Mouse (Mus musculus) CH12.LX (cell line): ENCODE data around the gene Syt12. TPM values are rescaled to one million over a fixed set of nuclear protein-coding genes. Genes with fewer than 3 reads are reported as not detected.
A peak's percentile ranks its signal among the peaks of the same experiment; 100 is the strongest.

Source experiments
- DNase-seq: peaks from one replicate; pipeline ENCODE4 v3.0.0-alpha.2; 2013; ENCODE audit errors: extremely low read depth
- H3K27ac ChIP-seq: 2 replicates; pipeline ENCODE4 v1.5.1; 2012; ENCODE audit warnings: low read depth, mild to moderate bottlenecking, control low read depth, moderate library complexity; ENCODE audit not compliant: insufficient read depth
- H3K27me3 ChIP-seq: replicated peaks from 2 replicates; pipeline ENCODE3; 2012; ENCODE audit warnings: inconsistent platforms
- H3K36me3 ChIP-seq, 2 experiments: replicated peaks in 1 of 2; 2 replicates each; pipeline versions ENCODE3 to v1.6.1; 2012; ENCODE audit warnings: inconsistent platforms in 1 of 2, low read length in 1 of 2, mild to moderate bottlenecking in 1 of 2, mixed read lengths in 1 of 2, moderate library complexity in 1 of 2; ENCODE audit not compliant: control insufficient read depth in 1 of 2, insufficient read depth in 1 of 2
- H3K4me1 ChIP-seq, 2 experiments: 2 replicates each; pipeline ENCODE4 v1.6.1; 2012; ENCODE audit warnings: inconsistent platforms in 1 of 2, moderate library complexity in 1 of 2; ENCODE audit not compliant: insufficient read depth in 2 of 2, control insufficient read depth in 1 of 2
- H3K4me2 ChIP-seq: 2 replicates; pipeline ENCODE4 v1.6.1; 2012; ENCODE audit warnings: low read depth, mild to moderate bottlenecking, control low read depth; ENCODE audit not compliant: poor library complexity, insufficient read depth, severe bottlenecking
- H3K4me3 ChIP-seq, 3 experiments: fragments of 150-350 bp in 1 of 3; sonication (generic) in 1 of 3; replicated peaks in 1 of 3; 2 replicates each; pipeline versions ENCODE3 to v1.5.1; 2011 to 2012; ENCODE audit warnings: low read depth in 2 of 3, low read length in 2 of 3, mild to moderate bottlenecking in 2 of 3, moderate library complexity in 2 of 3, control low read depth in 1 of 3, improper control_type of control experiment in 1 of 3, inconsistent platforms in 1 of 3, mixed read lengths in 1 of 3; ENCODE audit not compliant: poor library complexity in 1 of 3
- H3K79me2 ChIP-seq: replicated peaks from 2 replicates; pipeline ENCODE4 v1.6.1; 2012; ENCODE audit warnings: mild to moderate bottlenecking, moderate library complexity; ENCODE audit not compliant: control insufficient read depth, poor library complexity, insufficient read depth, severe bottlenecking; ENCODE audit errors: extremely low read depth
- H3K9ac ChIP-seq: 2 replicates; pipeline ENCODE4 v1.6.1; 2012; ENCODE audit warnings: low read depth, mild to moderate bottlenecking, control low read depth, moderate library complexity; ENCODE audit not compliant: insufficient read depth
- H3K9me3 ChIP-seq: replicated peaks from 2 replicates; pipeline ENCODE3; 2012; ENCODE audit warnings: low read length, inconsistent platforms, mixed read lengths
- BHLHE40 ChIP-seq: IDR thresholded peaks from 2 replicates; pipeline ENCODE4 v1.6.1; 2011; ENCODE audit warnings: mild to moderate bottlenecking, low read depth, low read length, improper control_type of control experiment
- CHD1 ChIP-seq: IDR thresholded peaks from 2 replicates; pipeline ENCODE4 v1.6.1; 2012; ENCODE audit warnings: low read depth, low read length, improper control_type of control experiment, inconsistent platforms
- CHD2 ChIP-seq: IDR thresholded peaks from 2 replicates; pipeline ENCODE4 v1.6.1; 2011; ENCODE audit warnings: low read length, improper control_type of control experiment
- CTCF ChIP-seq, 2 experiments: IDR thresholded peaks in 1 of 2; conservative IDR thresholded peaks in 1 of 2; 2 replicates each; pipeline ENCODE4 v1.5.1; 2011 to 2012; ENCODE audit warnings: low read depth in 2 of 2, low read length in 2 of 2, improper control_type of control experiment in 1 of 2, inconsistent platforms in 1 of 2, mild to moderate bottlenecking in 1 of 2, moderate library complexity in 1 of 2
- E2F4 ChIP-seq: IDR thresholded peaks from 2 replicates; pipeline ENCODE4 v1.6.1; 2011; ENCODE audit warnings: low read depth, low read length, improper control_type of control experiment; ENCODE audit not compliant: insufficient replicate concordance
- GABPA ChIP-seq: IDR thresholded peaks from 2 replicates; pipeline ENCODE4 v1.6.1; 2012; ENCODE audit warnings: low read depth, low read length, improper control_type of control experiment, inconsistent platforms; ENCODE audit not compliant: insufficient replicate concordance
- IRF4 ChIP-seq: IDR thresholded peaks from 2 replicates; pipeline ENCODE4 v1.6.1; 2014; ENCODE audit warnings: low read depth, mild to moderate bottlenecking, inconsistent platforms, low read length, improper control_type of control experiment
- MAFK ChIP-seq: IDR thresholded peaks from 2 replicates; pipeline ENCODE4 v1.6.1; 2011; ENCODE audit warnings: low read length, improper control_type of control experiment; ENCODE audit not compliant: insufficient replicate concordance
- MAZ ChIP-seq: IDR thresholded peaks from 2 replicates; pipeline ENCODE4 v1.6.1; 2012; ENCODE audit warnings: low read depth, mild to moderate bottlenecking, inconsistent platforms, low read length, improper control_type of control experiment, moderate library complexity
- MXI1 ChIP-seq: IDR thresholded peaks from 2 replicates; pipeline ENCODE4 v1.6.1; 2011; ENCODE audit warnings: mild to moderate bottlenecking, low read depth, low read length, improper control_type of control experiment
- PAX5 ChIP-seq: IDR thresholded peaks from 2 replicates; pipeline ENCODE4 v1.6.1; 2012; ENCODE audit warnings: low read length, inconsistent platforms, mixed read lengths
- SIN3A ChIP-seq: IDR thresholded peaks from 2 replicates; pipeline ENCODE4 v1.6.1; 2012; ENCODE audit warnings: low read length, improper control_type of control experiment, inconsistent platforms
- TCF12 ChIP-seq: IDR thresholded peaks from 2 replicates; pipeline ENCODE4 v1.6.1; 2014; ENCODE audit warnings: low read depth, mild to moderate bottlenecking, inconsistent platforms, low read length, improper control_type of control experiment
- UBTF ChIP-seq: IDR thresholded peaks from 2 replicates; pipeline ENCODE4 v1.6.1; 2012; ENCODE audit warnings: low read depth, mild to moderate bottlenecking, inconsistent platforms, low read length, improper control_type of control experiment, moderate library complexity
- USF1 ChIP-seq: IDR thresholded peaks from 2 replicates; pipeline ENCODE4 v1.6.1; 2014; ENCODE audit warnings: low read depth, mild to moderate bottlenecking, inconsistent platforms, low read length, improper control_type of control experiment
- ZKSCAN1 ChIP-seq: IDR thresholded peaks from 2 replicates; pipeline ENCODE4 v1.6.1; 2012; ENCODE audit warnings: low read depth, inconsistent platforms, low read length, improper control_type of control experiment, borderline replicate concordance
- ZNF384 ChIP-seq: IDR thresholded peaks from 2 replicates; pipeline ENCODE4 v1.6.1; 2012; ENCODE audit warnings: low read depth, low read length, improper control_type of control experiment, inconsistent platforms
- dilution Hi-C: fragments of 300-500 bp; cut with MboI; formaldehyde crosslinking; loops from 2 replicates; pipeline ENCODE4 v1.14.3; 2020; ENCODE audit warnings: low sequenced_read_pairs; ENCODE audit not compliant: extremely low pct_unique_long_range_greater_than_20kb, extremely low pct_ligation_motif_present
- in situ Hi-C: fragments of 300-500 bp; cut with MboI; formaldehyde crosslinking; loops from 3 replicates; pipeline ENCODE4 v1.14.3; 2019; ENCODE audit warnings: low sequenced_read_pairs, low pct_ligation_motif_present, low pct_unique_long_range_greater_than_20kb, mixed read lengths
- polyA plus RNA-seq: library from polyadenylated mRNA; unstranded; fragments of >175 nt; gene quantifications from 2 replicates; pipeline ENCODE4 v1.2.1, GENCODE M21; 2012; ENCODE audit warnings: low read depth; ENCODE audit not compliant: insufficient read length
- total RNA-seq, 2 experiments: library from RNA; depleted of rRNA; stranded (reverse); fragments of 300-350 nt in 1 of 2; fragments of >200 nt in 1 of 2; gene quantifications; 2 replicates each; pipeline ENCODE4 v1.2.3; 2012 to 2014

The Syt12 gene
- total and polyA plus RNA-seq, 3 experiments = 0.17 to 0.50 TPM; not detected in 1

DNA sequence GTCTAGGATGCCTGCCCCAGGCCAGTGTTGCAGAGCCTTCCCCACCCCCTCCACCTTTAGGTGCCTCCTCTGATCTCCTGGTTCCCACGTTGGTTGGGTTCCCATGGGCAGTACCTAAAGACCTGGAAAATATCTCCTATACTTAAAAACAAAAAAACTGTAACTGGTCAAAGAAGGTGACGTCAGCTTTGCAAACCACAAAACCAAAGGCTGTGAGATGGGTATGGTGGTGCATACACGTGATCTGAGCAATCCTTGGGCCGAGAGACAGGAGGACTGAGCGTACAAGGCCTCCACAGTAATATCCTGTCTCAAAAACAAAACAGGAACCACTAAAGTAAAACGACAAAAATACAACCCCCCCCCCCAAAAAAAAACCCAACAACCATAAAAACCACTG is 39.4 kb downstream of the Syt12 start (continued):
- TF ChIP-seq BHLHE40 (peak; percentile 85), IRF4 (no peak)

DNA sequence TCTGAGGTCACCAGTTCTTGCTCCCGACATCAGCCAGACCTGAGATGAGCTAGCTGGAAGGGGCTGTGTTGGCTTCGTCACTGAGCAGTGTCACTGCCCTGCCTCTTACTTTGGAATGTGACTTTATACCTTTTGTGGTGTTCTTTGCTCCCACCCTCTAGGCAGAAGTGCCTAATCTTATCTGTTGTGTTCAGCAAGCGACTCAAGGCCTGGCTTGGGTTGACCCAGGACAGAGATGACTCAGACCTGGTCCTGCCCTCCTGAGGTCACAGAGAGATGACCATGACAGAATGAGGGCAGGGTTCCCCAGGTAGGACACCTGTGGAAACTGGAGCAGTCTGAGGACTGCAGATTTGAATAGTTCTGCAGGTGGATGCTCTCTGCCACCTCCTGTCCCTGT is 41.0 kb downstream of the Syt12 start:
- Histone ChIP-seq H3K36me3 (peaks cover 9 to 42% of the 10 kb centered on the region in 2 experiments), H3K27me3 (no peaks in the 10 kb centered on the region), H3K27ac (no peak overlapping the region), H3K4me2 (no peak overlapping the region), H3K4me3 (no peak overlapping the region), H3K79me2 (no peaks in the 10 kb centered on the region), H3K4me1 (peaks cover 10 to 29% of the 10 kb centered on the region in 2 experiments), H3K9ac (no peak overlapping the region), H3K9me3 (peaks cover 20% of the 10 kb centered on the region)
- in situ Hi-C loops = no loop called here
- dilution Hi-C loops = no loop called here
- DNase-seq = no peak
- TF ChIP-seq UBTF (no peak), USF1 (no peak), MXI1 (no peak), CTCF (conservative IDR thresholded peaks at IDR 0.05 in 1 of 2, IDR thresholded peaks at IDR 0.05 in 1 of 2; ENCODE audit: low read depth in 2 of 2, low read length in 2 of 2) (no peak)

DNA sequence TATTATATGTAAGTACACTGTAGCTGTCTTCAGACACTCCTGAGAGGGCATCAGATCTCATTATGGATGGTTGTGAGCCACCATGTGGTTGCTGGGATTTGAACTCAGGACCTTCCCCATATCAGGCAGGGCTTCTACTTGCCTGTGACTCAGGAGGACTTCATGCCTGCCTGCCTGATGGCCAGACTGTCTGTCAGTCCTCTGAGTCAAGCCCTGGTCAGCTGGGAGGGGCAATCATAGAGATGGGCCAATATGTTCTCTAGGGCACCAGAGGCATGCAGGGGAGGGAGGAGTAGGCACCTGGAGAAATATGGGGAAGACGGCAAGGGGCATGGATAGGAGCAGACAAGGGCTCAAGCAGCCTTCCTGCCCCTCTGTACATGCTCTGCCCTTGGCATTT is 42.2 kb downstream of the Syt12 start:
- DNase-seq = no peak
- dilution Hi-C loops (no loop called here), in situ Hi-C loops (no loop called here)
- no peak overlapping the region for H3K4me2 ChIP-seq
- peaks cover 20% of the 10 kb centered on the region for H3K9me3 ChIP-seq
- H3K4me1 ChIP-seq = peaks cover 4 to 16% of the 10 kb centered on the region in 2 experiments; a peak in 3 of 4 replicates
- H3K27ac ChIP-seq = no peak overlapping the region
- H3K79me2 ChIP-seq = no peaks in the 10 kb centered on the region
- H3K36me3 ChIP-seq = peaks cover 9 to 51% of the 10 kb centered on the region in 2 experiments
- no peak overlapping the region for H3K9ac ChIP-seq
- no peaks in the 10 kb centered on the region for H3K27me3 ChIP-seq
- no peak overlapping the region for H3K4me3 ChIP-seq
- TF ChIP-seq UBTF (no peak), PAX5 (no peak), GABPA (no peak), MAZ (no peak), E2F4 (no peak), SIN3A (no peak), CHD2 (no peak), ZKSCAN1 (no peak), MAFK (no peak), TCF12 (no peak), ZNF384 (no peak), CHD1 (no peak)
